Mouse (Mus musculus) lung, postnatal 0 days (tissue): Measurements from ENCODE around the gene Mettl15. TPM values are rescaled to one million over a fixed set of nuclear protein-coding genes. Genes with fewer than 3 reads are reported as not detected.

ENCODE experiments used
- ATAC-seq: fragments of 200-750 bp; cut with Nextera tagmentation; 2 replicates; pipeline ENCODE4 v1.8.0; 2017; ENCODE audit warnings: moderate library complexity
- DNase-seq: peaks from one replicate; pipeline ENCODE4 v3.0.0-alpha.2; 2016; ENCODE audit warnings: low spot score
- H3K27ac ChIP-seq: fragments of 300-500 bp; sonication (generic); 2 replicates; pipeline ENCODE4 v1.5.1; 2014; ENCODE audit warnings: antibody characterized with exemption, mild to moderate bottlenecking, low read length, mixed read lengths
- H3K27me3 ChIP-seq: fragments of 300-500 bp; sonication (generic); replicated peaks from 2 replicates; pipeline ENCODE4 v1.6.1; 2014; ENCODE audit warnings: low read length, mixed read lengths; ENCODE audit not compliant: insufficient read depth
- H3K36me3 ChIP-seq: fragments of 300-500 bp; sonication (generic); 2 replicates; pipeline ENCODE4 v1.6.1; 2014; ENCODE audit warnings: low read length, mixed read lengths; ENCODE audit not compliant: insufficient read depth
- H3K4me1 ChIP-seq: fragments of 300-500 bp; sonication (generic); 2 replicates; pipeline ENCODE4 v1.6.1; 2014; ENCODE audit warnings: antibody characterized with exemption, low read depth, low read length, mixed read lengths; ENCODE audit not compliant: insufficient read depth
- H3K4me2 ChIP-seq: fragments of 300-500 bp; sonication (generic); replicated peaks from 2 replicates; pipeline ENCODE4 v1.6.1; 2014; ENCODE audit warnings: low read depth, mild to moderate bottlenecking, low read length, moderate library complexity, mixed read lengths
- H3K4me3 ChIP-seq: fragments of 300-500 bp; sonication (generic); 2 replicates; pipeline ENCODE4 v1.5.1; 2014; ENCODE audit warnings: low read depth, low read length
- H3K9ac ChIP-seq: fragments of 300-500 bp; sonication (generic); replicated peaks from 2 replicates; pipeline ENCODE4 v1.6.1; 2014; ENCODE audit warnings: low read depth, mild to moderate bottlenecking
- H3K9me3 ChIP-seq: fragments of 300-500 bp; sonication (generic); 2 replicates; pipeline ENCODE4 v1.6.1; 2016; ENCODE audit warnings: low read length, mixed read lengths
- CTCF ChIP-seq: IDR thresholded peaks from 2 replicates; pipeline ENCODE4 v1.5.1; 2016; ENCODE audit warnings: antibody characterized with exemption, mild to moderate bottlenecking
- EP300 ChIP-seq: IDR thresholded peaks from 2 replicates; pipeline ENCODE4 v1.6.1; 2016; ENCODE audit warnings: antibody characterized with exemption, mild to moderate bottlenecking, control low read depth
- WGBS: fragments of 180-500 bp; shearing (Covaris S2); extraction: QIAGEN DNeasy Blood & Tissue Kit; methylation state at CpG from one replicate; pipeline ENCODE4 v1.1.7; 2014; 5-methylcytosine and 5-hydroxymethylcytosine counted together
- microRNA-seq: library from miRNA; unstranded; fragments of <30 nt; microRNA quantifications from one replicate; pipeline ENCODE4, GENCODE M21; 2016
- polyA plus RNA-seq: library from polyadenylated mRNA; unstranded; fragments of >200 nt; fragmentation: Nextera tagmentation; extraction: Ambion mirVana; gene quantifications from 2 replicates; pipeline ENCODE4 v1.2.1, GENCODE M21; 2015

The Mettl15 gene
- polyA plus RNA-seq, 1 experiment from 2014 or later: 7.5 TPM

- H3K4me1 ChIP-seq: no peaks in the 10 kb centered on the region
- TF ChIP-seq EP300 (no peak), CTCF (no peak)
- no peak overlapping the region for H3K4me3 ChIP-seq
- H3K27me3 ChIP-seq: no peaks in the 10 kb centered on the region
- H3K9ac ChIP-seq: no peak overlapping the region
- ATAC-seq: no peak
- 50% methylated on average over 1 of the region's 1 CpGs for WGBS
- H3K4me2 ChIP-seq: no peak overlapping the region
- H3K27ac ChIP-seq: no peak overlapping the region
- no peaks in the 10 kb centered on the region for H3K36me3 ChIP-seq
- no peaks in the 10 kb centered on the region for H3K9me3 ChIP-seq
- DNase-seq: no peak
Measured at GRCm38 (mm10) chr2:109140330-109140729, 140.2 kb downstream of the Mettl15 start.

DNA sequence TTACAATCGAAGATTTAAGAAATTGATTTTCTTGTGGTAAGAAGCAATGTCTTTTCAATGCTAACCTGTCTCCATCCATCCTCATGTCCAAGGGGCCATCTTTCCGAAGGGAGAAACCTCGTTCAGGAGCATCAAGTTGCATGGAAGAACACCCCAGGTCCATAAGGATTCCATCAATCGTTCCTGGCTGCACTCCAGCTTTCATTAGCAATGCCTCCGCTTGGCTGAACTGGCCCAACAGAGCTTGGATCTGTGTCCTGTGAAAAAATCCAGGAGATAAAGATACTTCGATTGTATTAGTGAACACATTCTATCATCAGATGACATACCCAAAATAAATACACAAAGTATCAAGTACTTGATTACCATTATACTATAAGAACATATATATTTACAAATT lies 143.3 kb downstream of the Mettl15 start:
- Histone ChIP-seq H3K9ac (no peak overlapping the region), H3K4me3 (no peak overlapping the region), H3K9me3 (no peaks in the 10 kb centered on the region), H3K27ac (no peak overlapping the region), H3K27me3 (no peaks in the 10 kb centered on the region), H3K4me1 (no peaks in the 10 kb centered on the region), H3K36me3 (no peaks in the 10 kb centered on the region), H3K4me2 (no peak overlapping the region)
- whole genome bisulfite sequencing: 68% methylated on average over 6 of the region's 6 CpGs
- ATAC-seq (no peak), DNase-seq (no peak)
- no peak for TF ChIP-seq EP300
- TF ChIP-seq CTCF: no peak

DNA sequence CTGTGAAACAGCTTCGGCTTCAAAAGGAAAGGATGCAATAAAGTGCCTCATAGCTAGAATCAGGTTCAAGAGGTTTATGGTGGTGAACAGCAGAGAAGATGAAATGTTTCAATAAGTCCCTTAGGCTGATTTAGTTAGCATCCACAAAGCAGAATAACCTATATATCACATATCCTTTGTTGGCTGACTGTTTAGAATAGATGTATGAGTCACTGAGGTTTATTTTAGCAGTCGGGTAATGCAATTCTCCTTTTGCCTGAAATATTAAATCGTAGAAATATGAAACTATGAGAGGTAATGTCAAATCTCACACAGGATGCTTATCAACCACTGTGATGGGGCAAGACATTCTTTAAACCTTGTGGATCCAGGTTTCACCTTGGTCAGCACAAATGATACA lies 149.8 kb downstream of the Mettl15 start:
- TF ChIP-seq EP300: no peak
- TF ChIP-seq CTCF: no peak
- no peak for DNase-seq
- Histone ChIP-seq H3K4me3 (no peak overlapping the region), H3K27me3 (no peaks in the 10 kb centered on the region), H3K4me2 (no peak overlapping the region), H3K4me1 (no peaks in the 10 kb centered on the region), H3K9me3 (no peaks in the 10 kb centered on the region), H3K9ac (no peak overlapping the region), H3K36me3 (no peaks in the 10 kb centered on the region), H3K27ac (no peak overlapping the region)
- WGBS: 79% methylated on average over 3 of the region's 3 CpGs
- ATAC-seq: no peak

DNA sequence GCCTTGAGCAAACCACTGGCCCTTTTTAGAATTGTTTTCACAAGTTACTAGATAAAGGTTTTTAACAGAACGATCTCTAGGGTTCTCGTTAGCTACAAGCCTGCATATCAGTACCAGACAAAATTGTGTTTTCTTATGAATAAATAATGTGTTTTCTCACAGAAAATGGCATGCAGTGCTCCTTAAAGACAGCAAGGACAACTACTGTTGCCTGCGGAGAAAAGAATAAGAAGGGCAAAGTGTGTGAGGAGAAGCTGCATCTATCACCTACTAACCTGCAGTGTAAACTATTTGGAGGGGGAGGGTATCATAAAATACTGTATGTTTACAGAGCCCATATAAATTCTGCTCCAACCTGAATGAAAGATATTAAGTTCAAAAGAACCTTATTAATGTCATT lies 150.6 kb downstream of the Mettl15 start:
- no peak overlapping the region for H3K27ac ChIP-seq
- DNase-seq (no peak), ATAC-seq (no peak)
- TF ChIP-seq EP300 (no peak), CTCF (no peak)
- H3K4me3 ChIP-seq: no peak overlapping the region
- H3K9ac ChIP-seq: no peak overlapping the region
- no peaks in the 10 kb centered on the region for H3K27me3 ChIP-seq
- H3K4me1 ChIP-seq: no peaks in the 10 kb centered on the region
- H3K36me3 ChIP-seq: no peaks in the 10 kb centered on the region
- 92% methylated on average over 3 of the region's 3 CpGs for WGBS
- no peak overlapping the region for H3K4me2 ChIP-seq
- no peaks in the 10 kb centered on the region for H3K9me3 ChIP-seq

DNA sequence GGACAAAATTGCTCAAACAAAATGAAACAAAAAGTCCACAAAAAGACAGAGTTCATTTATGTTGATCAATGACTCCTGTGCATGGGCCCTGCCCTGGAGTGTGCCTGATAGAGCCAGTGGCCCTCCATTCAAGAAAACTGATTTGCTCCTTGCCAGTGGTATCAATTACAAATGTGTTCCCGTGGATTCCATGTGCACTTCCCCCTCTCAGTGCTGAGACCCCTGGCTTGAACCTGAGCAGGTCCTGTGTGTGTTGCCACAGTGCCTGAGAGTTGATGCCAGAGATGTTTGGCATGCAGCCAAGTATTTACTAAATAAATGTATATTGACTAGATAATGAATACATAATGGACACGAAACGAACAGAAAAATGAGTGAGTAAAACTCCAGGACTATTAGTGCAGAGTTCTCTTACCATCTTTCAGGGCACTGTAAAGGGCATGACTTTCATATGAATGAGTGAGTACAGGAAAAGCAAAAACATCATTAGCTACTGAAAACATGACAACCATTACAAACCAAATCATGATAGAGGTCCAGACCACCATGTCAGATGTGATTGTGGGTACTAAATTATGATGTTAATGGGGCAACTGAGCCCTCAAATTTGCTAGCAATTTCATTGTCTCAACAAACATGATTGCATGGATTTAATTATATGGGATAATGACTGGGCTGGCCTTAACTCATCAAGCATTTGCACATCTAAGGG lies 174.6 kb downstream of the Mettl15 start:
- WGBS: 62% methylated on average over 3 of the region's 3 CpGs
- no peak for TF ChIP-seq CTCF
- no peak for TF ChIP-seq EP300
- no peak for ATAC-seq

GRCm38 (mm10) chr2:109049686-109050085 lies 230.9 kb downstream of the Mettl15 start:
- no peaks in the 10 kb centered on the region for H3K4me1 ChIP-seq
- TF ChIP-seq CTCF (no peak), EP300 (no peak)
- no peaks in the 10 kb centered on the region for H3K36me3 ChIP-seq
- no peak overlapping the region for H3K27ac ChIP-seq
- 85% methylated on average over 2 of the region's 2 CpGs for WGBS
- no peak overlapping the region for H3K4me2 ChIP-seq
- H3K4me3 ChIP-seq: no peak overlapping the region
- no peaks in the 10 kb centered on the region for H3K27me3 ChIP-seq
- ATAC-seq (no peak), DNase-seq (no peak)
- no peaks in the 10 kb centered on the region for H3K9me3 ChIP-seq
- no peak overlapping the region for H3K9ac ChIP-seq

More for the DNA sequence above, 174.6 kb downstream of the Mettl15 start:
- no peak for DNase-seq
- no peak overlapping the region for H3K4me3 ChIP-seq
- H3K4me2 ChIP-seq: no peak overlapping the region
- no peaks in the 10 kb centered on the region for H3K9me3 ChIP-seq
- H3K27ac ChIP-seq: no peak overlapping the region
- no peaks in the 10 kb centered on the region for H3K27me3 ChIP-seq
- no peaks in the 10 kb centered on the region for H3K36me3 ChIP-seq
- no peak overlapping the region for H3K9ac ChIP-seq
- H3K4me1 ChIP-seq: no peaks in the 10 kb centered on the region

Small RNA genes within 50 kb of the gene (microRNA-seq; reads per million reads assigned to microRNA genes)
- not detected for gene Gm24115

Other genes starting within 250 kb of the Mettl15 start
- gene Kif18a, start within 50 bp of the Mettl15 start, polyA plus RNA-seq: 1.3 and 1.8 TPM in 2 replicates